Mouse (Mus musculus) kidney, embryonic 15.5 days (tissue): ENCODE results near the gene DXBay18. TPM values are rescaled to one million over a fixed set of nuclear protein-coding genes. Genes with fewer than 3 reads are reported as not detected.
"Not testable (repeated sequence)": the region's sequence is repeated elsewhere in the genome, so short reads cannot be mapped to it uniquely, and the experiment has no call there.

Experiments
- ATAC-seq: fragments of 200-750 bp; cut with Nextera tagmentation; replicated peaks from 2 replicates; pipeline ENCODE4 v1.8.0; 2017; ENCODE audit warnings: moderate TSS enrichment; ENCODE audit not compliant: low FRiP score
- H3K27ac ChIP-seq: fragments of 300-500 bp; sonication (generic); 2 replicates; pipeline ENCODE4 v1.5.1; 2015; ENCODE audit warnings: mild to moderate bottlenecking, inconsistent platforms
- H3K27me3 ChIP-seq: fragments of 300-500 bp; sonication (generic); 2 replicates; pipeline ENCODE4 v1.6.1; 2015; ENCODE audit warnings: inconsistent platforms
- H3K36me3 ChIP-seq: fragments of 300-500 bp; sonication (generic); 2 replicates; pipeline ENCODE4 v1.6.1; 2015; ENCODE audit warnings: inconsistent platforms
- H3K4me1 ChIP-seq: fragments of 300-500 bp; sonication (generic); 2 replicates; pipeline ENCODE4 v1.6.1; 2015; ENCODE audit warnings: inconsistent platforms
- H3K4me2 ChIP-seq: fragments of 300-500 bp; sonication (generic); 2 replicates; pipeline ENCODE4 v1.6.1; 2015; ENCODE audit warnings: moderate library complexity, mild to moderate bottlenecking, inconsistent platforms
- H3K4me3 ChIP-seq: fragments of 300-500 bp; sonication (generic); replicated peaks from 2 replicates; pipeline ENCODE4 v1.5.1; 2015; ENCODE audit warnings: mild to moderate bottlenecking, inconsistent platforms
- H3K9ac ChIP-seq: fragments of 300-500 bp; sonication (generic); 2 replicates; pipeline ENCODE4 v1.6.1; 2015; ENCODE audit warnings: mild to moderate bottlenecking, inconsistent platforms
- H3K9me3 ChIP-seq: fragments of 300-500 bp; sonication (generic); replicated peaks from 2 replicates; pipeline ENCODE4 v1.6.1; 2016; ENCODE audit warnings: inconsistent platforms
- WGBS: fragments of 180-500 bp; shearing (Covaris S2); methylation state at CpG from one replicate; pipeline ENCODE4 v1.1.7; 2015; ENCODE audit warnings: mixed read lengths; 5-methylcytosine and 5-hydroxymethylcytosine counted together
- polyA plus RNA-seq: library from polyadenylated mRNA; unstranded; fragments of >200 nt; fragmentation: Nextera tagmentation; extraction: Ambion mirVana; gene quantifications from 2 replicates; pipeline ENCODE4 v1.2.1, GENCODE M21; 2015

DXBay18 gene
- polyA plus RNA-seq, result not detected in 2 replicates

DNA sequence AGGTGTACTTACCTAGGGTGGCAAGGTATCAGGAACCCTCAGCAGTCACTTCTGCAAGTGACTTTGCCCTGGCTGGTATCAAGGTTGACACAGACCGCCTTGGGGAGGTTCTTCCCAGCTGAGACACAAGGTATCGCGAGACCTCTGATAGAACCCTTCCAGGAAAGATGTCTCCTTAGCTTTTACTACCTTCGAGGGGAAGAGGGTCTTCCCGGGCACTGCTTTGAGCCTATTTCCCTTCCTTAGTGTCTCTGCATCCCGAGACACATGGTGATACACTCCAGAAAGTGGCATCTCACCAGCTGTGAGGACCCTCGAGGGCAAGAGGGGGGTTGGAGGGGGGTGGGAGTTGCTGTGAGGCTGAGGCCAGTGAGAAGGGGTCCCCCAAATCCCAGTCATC lies at the start of gene DXBay18:
Gene DXBay18 (minus strand): TSS at position 101 of the 400 bp plus-strand sequence.
- not testable (repeated sequence) for H3K36me3 ChIP-seq, H3K4me1 ChIP-seq, H3K9me3 ChIP-seq, H3K9ac ChIP-seq, H3K4me3 ChIP-seq, ATAC-seq, H3K4me2 ChIP-seq, H3K27ac ChIP-seq, H3K27me3 ChIP-seq
- no CpG with 5 or more reads among the region's 7 CpGs for WGBS

DNA sequence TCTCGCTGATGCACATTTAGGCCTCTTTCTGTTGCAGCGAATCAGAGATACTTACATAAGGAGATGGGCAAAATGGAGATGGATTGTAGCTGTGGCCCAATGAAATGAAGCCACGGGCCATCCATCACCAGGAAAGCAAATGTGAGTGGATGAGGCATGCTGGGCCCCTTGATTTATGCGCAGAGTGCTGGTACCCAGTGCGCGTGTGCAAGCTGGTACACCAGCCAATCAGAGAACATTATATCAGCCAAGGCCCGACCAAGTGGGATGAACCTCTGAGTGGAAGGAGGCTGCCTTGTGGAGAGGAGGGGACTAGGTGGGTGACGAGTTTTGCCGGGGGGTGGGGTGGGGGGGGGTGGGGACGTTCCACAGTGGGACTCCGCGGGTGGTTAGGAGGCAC lies 42.7 kb upstream of the DXBay18 start, which contains the start of gene Xlr3b:
Gene Xlr3b (plus strand): TSS at position 274 of the 400 bp plus-strand sequence.
- not testable (repeated sequence) for H3K27ac ChIP-seq, H3K36me3 ChIP-seq, H3K4me2 ChIP-seq, H3K9ac ChIP-seq, H3K4me1 ChIP-seq, H3K4me3 ChIP-seq, H3K9me3 ChIP-seq, H3K27me3 ChIP-seq
- 0 out of 2 replicates have a peak, but pooled peaks have one; percentile 25 for ATAC-seq
- 81% methylated on average over 12 of the region's 12 CpGs for WGBS

DNA sequence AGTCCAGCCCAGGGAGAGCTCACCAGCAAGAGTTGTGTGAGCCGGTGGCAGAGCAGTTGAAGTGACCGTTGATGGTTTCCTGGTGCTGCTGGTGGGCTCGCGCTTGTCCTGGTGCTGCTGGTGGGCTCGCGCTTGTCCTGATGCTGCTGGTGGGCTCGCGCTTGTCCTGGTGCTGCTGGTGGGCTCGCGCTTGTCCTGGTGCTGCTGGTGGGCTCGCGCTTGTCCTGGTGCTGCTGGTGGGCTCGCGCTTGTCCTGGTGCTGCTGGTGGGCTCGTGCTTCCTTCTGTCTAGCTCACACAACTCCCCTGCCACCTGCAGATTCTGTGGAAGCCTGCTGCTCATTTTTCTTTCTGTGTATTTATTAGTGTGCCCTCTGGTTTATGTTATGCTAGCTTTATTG lies 27.6 kb upstream of the DXBay18 start, which contains the start of gene Spin2d:
Gene Spin2d (minus strand): TSS at position 101 of the 400 bp plus-strand sequence.
- H3K4me3 ChIP-seq, H3K9me3 ChIP-seq, H3K36me3 ChIP-seq, H3K27me3 ChIP-seq, H3K4me2 ChIP-seq, H3K9ac ChIP-seq, H3K27ac ChIP-seq, ATAC-seq, H3K4me1 ChIP-seq: not testable (repeated sequence)
- 82% methylated on average over 10 of the region's 15 CpGs for WGBS

DNA sequence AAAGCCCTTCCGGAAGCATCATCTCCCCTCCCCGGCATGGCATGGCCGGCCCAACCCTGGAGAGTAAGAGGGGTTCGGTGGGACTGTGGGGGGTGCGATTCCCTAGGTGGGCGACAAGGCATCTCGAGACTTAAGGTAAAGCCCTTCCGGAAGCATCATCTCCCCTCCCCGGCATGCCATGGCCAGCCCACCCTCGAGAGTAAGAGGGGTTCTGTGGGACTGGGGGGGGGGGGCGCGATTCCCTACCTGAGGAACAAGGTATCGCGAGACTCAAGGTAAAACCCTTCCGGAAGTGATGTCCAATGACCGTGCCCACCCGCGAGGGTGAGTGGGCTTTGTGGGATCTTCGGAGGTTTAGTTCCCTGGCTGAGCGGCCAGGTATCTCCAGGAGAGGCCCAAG lies 754 bp downstream of the DXBay18 start, which contains the start of gene Xlr5b:
Gene Xlr5b (plus strand): TSS at position 301 of the 400 bp plus-strand sequence.
- no CpG with 5 or more reads among the region's 20 CpGs for WGBS
- H3K4me3 ChIP-seq, H3K27ac ChIP-seq, H3K27me3 ChIP-seq, H3K36me3 ChIP-seq, ATAC-seq, H3K4me1 ChIP-seq, H3K9ac ChIP-seq, H3K9me3 ChIP-seq, H3K4me2 ChIP-seq: not testable (repeated sequence)

DNA sequence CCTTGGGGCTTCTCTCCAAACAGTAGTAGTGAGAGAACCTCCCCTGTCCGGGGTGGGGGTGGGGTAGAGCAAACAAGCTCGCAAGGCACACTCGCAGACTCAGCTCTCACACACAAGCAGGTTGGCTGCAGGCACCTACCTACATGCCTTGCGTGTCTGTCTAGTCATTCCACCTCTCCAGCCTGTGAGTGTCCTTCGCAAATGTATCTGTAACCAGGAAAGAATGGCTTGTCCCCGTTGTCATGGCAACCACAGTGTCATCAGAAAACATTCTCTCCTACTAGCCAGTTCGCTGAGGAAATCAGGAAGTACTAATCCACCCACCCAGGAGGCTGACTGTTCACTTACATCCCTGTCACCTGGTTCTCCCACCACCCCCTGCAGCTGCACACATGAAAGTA lies 6.0 kb downstream of the DXBay18 start:
- not testable (repeated sequence) for H3K4me3 ChIP-seq

DNA sequence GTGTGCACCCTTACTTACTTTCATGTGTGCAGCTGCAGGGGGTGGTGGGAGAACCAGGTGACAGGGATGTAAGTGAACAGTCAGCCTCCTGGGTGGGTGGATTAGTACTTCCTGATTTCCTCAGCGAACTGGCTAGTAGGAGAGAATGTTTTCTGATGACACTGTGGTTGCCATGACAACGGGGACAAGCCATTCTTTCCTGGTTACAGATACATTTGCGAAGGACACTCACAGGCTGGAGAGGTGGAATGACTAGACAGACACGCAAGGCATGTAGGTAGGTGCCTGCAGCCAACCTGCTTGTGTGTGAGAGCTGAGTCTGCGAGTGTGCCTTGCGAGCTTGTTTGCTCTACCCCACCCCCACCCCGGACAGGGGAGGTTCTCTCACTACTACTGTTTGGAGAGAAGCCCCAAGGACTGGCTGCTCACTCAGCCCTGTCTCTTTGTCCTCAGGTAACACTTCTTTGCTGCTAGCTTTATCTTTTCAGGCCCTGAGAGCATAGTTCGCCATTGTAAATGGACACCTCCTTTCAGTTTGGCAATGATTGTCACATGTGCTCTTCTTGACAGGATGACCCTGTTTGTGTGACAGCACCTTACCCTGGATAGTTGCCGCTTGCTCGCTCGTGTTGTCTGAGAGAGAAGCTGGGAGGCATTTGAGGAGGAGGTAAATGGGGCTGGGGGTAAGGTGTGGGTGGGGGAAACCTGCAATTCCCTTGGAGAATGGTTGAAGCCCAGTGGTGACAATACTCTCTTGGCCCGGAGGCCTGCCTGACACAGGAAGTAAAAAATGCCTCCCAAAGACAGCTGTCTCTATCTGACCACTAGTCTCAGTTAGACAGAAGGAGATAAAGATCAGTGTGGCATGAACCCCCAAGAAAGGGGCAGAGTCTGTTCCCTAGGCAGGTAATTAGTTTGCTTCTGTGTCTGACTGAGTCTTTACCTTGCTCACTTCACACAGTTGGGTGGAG lies 26.1 kb downstream of the DXBay18 start:
- WGBS, result no CpG with 5 or more reads among the region's 12 CpGs
- H3K9ac ChIP-seq, H3K4me3 ChIP-seq, H3K4me2 ChIP-seq, H3K4me1 ChIP-seq, H3K27ac ChIP-seq, H3K36me3 ChIP-seq, ATAC-seq, H3K27me3 ChIP-seq, H3K9me3 ChIP-seq: not testable (repeated sequence)

More for the DNA sequence above, 6.0 kb downstream of the DXBay18 start:
- not testable (repeated sequence) for ATAC-seq, H3K9me3 ChIP-seq, H3K27ac ChIP-seq, H3K27me3 ChIP-seq, H3K36me3 ChIP-seq, H3K4me2 ChIP-seq, H3K9ac ChIP-seq, H3K4me1 ChIP-seq
- no CpG with 5 or more reads among the region's 7 CpGs for WGBS

DNA sequence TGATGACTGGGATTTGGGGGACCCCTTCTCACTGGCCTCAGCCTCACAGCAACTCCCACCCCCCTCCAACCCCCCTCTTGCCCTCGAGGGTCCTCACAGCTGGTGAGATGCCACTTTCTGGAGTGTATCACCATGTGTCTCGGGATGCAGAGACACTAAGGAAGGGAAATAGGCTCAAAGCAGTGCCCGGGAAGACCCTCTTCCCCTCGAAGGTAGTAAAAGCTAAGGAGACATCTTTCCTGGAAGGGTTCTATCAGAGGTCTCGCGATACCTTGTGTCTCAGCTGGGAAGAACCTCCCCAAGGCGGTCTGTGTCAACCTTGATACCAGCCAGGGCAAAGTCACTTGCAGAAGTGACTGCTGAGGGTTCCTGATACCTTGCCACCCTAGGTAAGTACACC lies 32.5 kb downstream of the DXBay18 start, which contains the start of gene Gm14685:
Gene Gm14685 (plus strand): TSS at position 301 of the 400 bp plus-strand sequence.
- WGBS, result no CpG with 5 or more reads among the region's 7 CpGs
- not testable (repeated sequence) for H3K4me3 ChIP-seq, H3K27me3 ChIP-seq, H3K4me1 ChIP-seq, H3K36me3 ChIP-seq, H3K4me2 ChIP-seq, H3K27ac ChIP-seq, H3K9ac ChIP-seq, H3K9me3 ChIP-seq, ATAC-seq

DNA sequence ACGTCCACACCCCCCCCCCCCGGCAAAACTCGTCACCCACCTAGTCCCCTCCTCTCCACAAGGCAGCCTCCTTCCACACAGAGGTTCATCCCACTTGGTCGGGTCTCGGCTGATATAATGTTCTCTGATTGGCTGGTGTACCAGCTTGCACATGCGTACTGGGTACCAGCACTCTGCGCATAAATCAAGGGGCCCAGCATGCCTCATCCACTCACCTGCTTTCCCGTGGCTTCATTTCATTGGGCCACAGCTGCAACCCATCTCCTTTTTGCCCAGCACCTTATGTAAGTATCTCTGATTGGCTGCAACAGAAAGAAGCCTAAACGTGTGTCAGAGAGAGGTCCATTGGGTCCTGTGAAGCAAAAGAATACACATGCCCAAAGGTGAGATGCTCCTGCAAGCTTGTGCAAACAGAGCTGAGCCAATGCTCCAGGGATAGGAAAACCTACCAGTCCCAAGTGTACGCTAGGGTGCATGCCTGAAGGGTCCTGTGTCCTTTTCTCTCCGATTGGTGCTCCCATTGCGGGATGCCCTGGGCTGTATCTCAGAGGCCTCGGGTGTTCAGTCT lies 52.2 kb downstream of the DXBay18 start, which contains the start of gene Xlr3a:
Gene Xlr3a (minus strand): TSS at position 155 of the 568 bp plus-strand sequence.
- H3K36me3 ChIP-seq, H3K27me3 ChIP-seq, ATAC-seq, H3K4me2 ChIP-seq, H3K4me1 ChIP-seq, H3K9me3 ChIP-seq, H3K4me3 ChIP-seq, H3K27ac ChIP-seq, H3K9ac ChIP-seq: not testable (repeated sequence)
- 73% methylated on average over 13 of the region's 13 CpGs for WGBS

Other genes with a start within 250 kb of the DXBay18 start
- gene Cetn2, start 231.0 kb downstream of the DXBay18 start, polyA plus RNA-seq, result 90.4 and 106 TPM in 2 replicates
- 27.2 and 28.8 TPM in 2 replicates for gene Nsdhl, start 230.9 kb downstream of the DXBay18 start, polyA plus RNA-seq
- 6.2 and 7.2 TPM in 2 replicates for gene Zfp185, start 162.1 kb downstream of the DXBay18 start, polyA plus RNA-seq
- 0.09 TPM in 2 replicates for gene Pnma5, start 112.3 kb downstream of the DXBay18 start, polyA plus RNA-seq
- 0.10 TPM in 1 of 2 replicates, not detected in the other for gene Pnma3, start 84.7 kb downstream of the DXBay18 start, polyA plus RNA-seq
- 0.36 and 1.4 TPM in 2 replicates for gene Xlr4a, start 67.0 kb downstream of the DXBay18 start, polyA plus RNA-seq
- 3.3 and 3.8 TPM in 2 replicates for gene Xlr3a, start 52.4 kb downstream of the DXBay18 start, polyA plus RNA-seq
- gene Gm14685, start 32.4 kb downstream of the DXBay18 start, polyA plus RNA-seq, result not detected in 2 replicates
- gene Xlr5b, start 654 bp downstream of the DXBay18 start, polyA plus RNA-seq, result not detected in 2 replicates
- gene Spin2d, start 27.5 kb upstream of the DXBay18 start, polyA plus RNA-seq, result not detected in 2 replicates
- 14.2 and 14.4 TPM in 2 replicates for gene Xlr3b, start 42.8 kb upstream of the DXBay18 start, polyA plus RNA-seq
- 0.81 and 1.00 TPM in 2 replicates for gene Xlr4b, start 64.9 kb upstream of the DXBay18 start, polyA plus RNA-seq
- gene F8a, start 78.8 kb upstream of the DXBay18 start, polyA plus RNA-seq, result 9.5 and 11.3 TPM in 2 replicates
- gene Xlr4c, start 93.7 kb upstream of the DXBay18 start, polyA plus RNA-seq, result 0.22 and 0.30 TPM in 2 replicates
- not detected in 2 replicates for gene Xlr3c, start 115.9 kb upstream of the DXBay18 start, polyA plus RNA-seq
- not detected in 2 replicates for gene Xlr5a, start 143.5 kb upstream of the DXBay18 start, polyA plus RNA-seq
- not detected in 2 replicates for gene Xlr5c, start 143.5 kb upstream of the DXBay18 start, polyA plus RNA-seq
- gene Gm45015, start 187.4 kb upstream of the DXBay18 start, polyA plus RNA-seq, result not detected in 2 replicates
- gene Zfp275, start 193.2 kb upstream of the DXBay18 start, polyA plus RNA-seq, result 13.3 and 14.3 TPM in 2 replicates
- not detected in 2 replicates for gene Gm18336, start 249.3 kb upstream of the DXBay18 start, polyA plus RNA-seq